Mouse (Mus musculus) midbrain, embryonic 12.5 days (tissue): Measurements from ENCODE around the gene Pcnt. TPM values are rescaled to one million over a fixed set of nuclear protein-coding genes. Genes with fewer than 3 reads are reported as not detected.

Source experiments
- ATAC-seq: fragments of 200-750 bp; cut with Nextera tagmentation; 2 replicates; pipeline ENCODE4 v1.8.0; 2017; ENCODE audit warnings: low read depth, moderate TSS enrichment, moderate library complexity; ENCODE audit not compliant: low FRiP score
- H3K27ac ChIP-seq: fragments of 300-500 bp; sonication (generic); replicated peaks from 2 replicates; pipeline ENCODE4 v1.5.1; 2016; ENCODE audit warnings: mild to moderate bottlenecking
- H3K27me3 ChIP-seq: fragments of 300-500 bp; sonication (generic); 2 replicates; pipeline ENCODE4 v1.6.1; 2016; ENCODE audit warnings: mild to moderate bottlenecking
- H3K36me3 ChIP-seq: fragments of 300-500 bp; sonication (generic); 2 replicates; pipeline ENCODE4 v1.6.1; 2016
- H3K4me1 ChIP-seq: fragments of 300-500 bp; sonication (generic); 2 replicates; pipeline ENCODE4 v1.6.1; 2016
- H3K4me2 ChIP-seq: fragments of 300-500 bp; sonication (generic); replicated peaks from 2 replicates; pipeline ENCODE4 v1.6.1; 2016; ENCODE audit warnings: mild to moderate bottlenecking, moderate library complexity
- H3K4me3 ChIP-seq: fragments of 300-500 bp; sonication (generic); 2 replicates; pipeline ENCODE4 v1.5.1; 2016; ENCODE audit warnings: mild to moderate bottlenecking
- H3K9ac ChIP-seq: fragments of 300-500 bp; sonication (generic); replicated peaks from 2 replicates; pipeline ENCODE4 v1.6.1; 2016; ENCODE audit warnings: mild to moderate bottlenecking, moderate library complexity
- H3K9me3 ChIP-seq: fragments of 300-500 bp; sonication (generic); 2 replicates; pipeline ENCODE4 v1.6.1; 2016; ENCODE audit warnings: mild to moderate bottlenecking
- WGBS: fragments of 180-500 bp; shearing (Covaris S2); methylation state at CpG from one replicate; pipeline ENCODE4 v1.1.7; 2016; 5-methylcytosine and 5-hydroxymethylcytosine counted together
- polyA plus RNA-seq: library from polyadenylated mRNA; unstranded; fragments of >200 nt; fragmentation: Nextera tagmentation; extraction: Ambion mirVana; gene quantifications from 2 replicates; pipeline ENCODE4 v1.2.1, GENCODE M21; 2016

Gene Pcnt
- polyA plus RNA-seq: 18.3 and 19.7 TPM in 2 replicates

- peaks cover 20% of the 10 kb centered on the region for H3K4me1 ChIP-seq
- ATAC-seq: peak; percentile 99
- H3K27me3 ChIP-seq: no peaks in the 10 kb centered on the region; the same call in 1 of the 2 replicates
- peak within 1 kb of the TSS; percentile 90 for H3K27ac ChIP-seq
- peak within 1 kb of the TSS; percentile 89 for H3K4me3 ChIP-seq
- no peaks in the 10 kb centered on the region for H3K9me3 ChIP-seq
- H3K4me2 ChIP-seq: peak within 1 kb of the TSS; percentile 77
- WGBS: under 1% methylated on average over 78 of the region's 78 CpGs
- peaks cover 30% of the 10 kb centered on the region for H3K36me3 ChIP-seq
- peak within 1 kb of the TSS; percentile 77 for H3K9ac ChIP-seq
Measured at GRCm38 (mm10) chr10:76442178-76443088, at the start of gene Pcnt. Pcnt (minus strand) TSS chr10:76442786.

GRCm38 (mm10) chr10:76489205-76489604, 46.6 kb upstream of the Pcnt start:
- H3K36me3 ChIP-seq: peaks cover 94% of the 10 kb centered on the region
- H3K9me3 ChIP-seq: no peaks in the 10 kb centered on the region
- no peak overlapping the region for H3K4me3 ChIP-seq
- ATAC-seq: no peak
- H3K4me2 ChIP-seq: no peak overlapping the region
- no peak overlapping the region for H3K9ac ChIP-seq
- H3K27ac ChIP-seq: no peak overlapping the region
- no peaks in the 10 kb centered on the region for H3K27me3 ChIP-seq
- WGBS: 96% methylated on average over 15 of the region's 15 CpGs
- no peaks in the 10 kb centered on the region for H3K4me1 ChIP-seq

- WGBS: 98% methylated on average over 8 of the region's 8 CpGs
- Histone ChIP-seq H3K9me3 (no peaks in the 10 kb centered on the region), H3K27me3 (no peaks in the 10 kb centered on the region), H3K4me1 (no peaks in the 10 kb centered on the region), H3K36me3 (peaks cover 94% of the 10 kb centered on the region), H3K4me2 (no peak overlapping the region), H3K9ac (no peak overlapping the region), H3K4me3 (no peak overlapping the region), H3K27ac (no peak overlapping the region)
- ATAC-seq: no peak
Measured at GRCm38 (mm10) chr10:76488265-76488664, 45.7 kb upstream of the Pcnt start.

GRCm38 (mm10) chr10:76486302-76486701, 43.7 kb upstream of the Pcnt start:
- H3K27me3 ChIP-seq: no peaks in the 10 kb centered on the region
- H3K9me3 ChIP-seq: no peaks in the 10 kb centered on the region
- no peak overlapping the region for H3K4me2 ChIP-seq
- H3K36me3 ChIP-seq: peaks cover 98% of the 10 kb centered on the region
- no peaks in the 10 kb centered on the region for H3K4me1 ChIP-seq
- ATAC-seq: no peak
- H3K27ac ChIP-seq: no peak overlapping the region
- 95% methylated on average over 2 of the region's 2 CpGs for WGBS
- no peak overlapping the region for H3K4me3 ChIP-seq
- no peak overlapping the region for H3K9ac ChIP-seq

GRCm38 (mm10) chr10:76481480-76481879, 38.9 kb upstream of the Pcnt start:
- Histone ChIP-seq H3K27ac (no peak overlapping the region), H3K27me3 (no peaks in the 10 kb centered on the region), H3K9ac (no peak overlapping the region), H3K4me2 (no peak overlapping the region), H3K36me3 (peaks cover 97% of the 10 kb centered on the region), H3K9me3 (no peaks in the 10 kb centered on the region), H3K4me1 (no peaks in the 10 kb centered on the region), H3K4me3 (no peak overlapping the region)
- no peak for ATAC-seq
- 95% methylated on average over 6 of the region's 6 CpGs for WGBS

- Histone ChIP-seq H3K36me3 (peaks cover 97% of the 10 kb centered on the region), H3K9ac (no peak overlapping the region), H3K4me2 (no peak overlapping the region), H3K4me1 (no peaks in the 10 kb centered on the region), H3K27me3 (no peaks in the 10 kb centered on the region), H3K4me3 (no peak overlapping the region), H3K27ac (no peak overlapping the region), H3K9me3 (no peaks in the 10 kb centered on the region)
- ATAC-seq: no peak
- 92% methylated on average over 13 of the region's 13 CpGs for WGBS
Measured at GRCm38 (mm10) chr10:76480851-76481250, 38.3 kb upstream of the Pcnt start.

GRCm38 (mm10) chr10:76473759-76474158, 31.2 kb upstream of the Pcnt start:
- H3K36me3 ChIP-seq: peaks cover 76% of the 10 kb centered on the region
- H3K27me3 ChIP-seq: no peaks in the 10 kb centered on the region
- H3K4me3 ChIP-seq: no peak overlapping the region
- no peak for ATAC-seq
- peaks cover 8% of the 10 kb centered on the region for H3K4me1 ChIP-seq
- H3K9ac ChIP-seq: no peak overlapping the region; the same call in 1 of the 2 replicates
- 91% methylated on average over 5 of the region's 5 CpGs for WGBS
- no peak overlapping the region for H3K27ac ChIP-seq
- H3K9me3 ChIP-seq: no peaks in the 10 kb centered on the region
- no peak overlapping the region for H3K4me2 ChIP-seq

- no peaks in the 10 kb centered on the region for H3K9me3 ChIP-seq
- peaks cover 10% of the 10 kb centered on the region for H3K4me1 ChIP-seq
- H3K27me3 ChIP-seq: no peaks in the 10 kb centered on the region
- H3K4me2 ChIP-seq: peak within 1 kb of the TSS; percentile 55
- WGBS: 2% methylated on average over 55 of the region's 55 CpGs
- H3K36me3 ChIP-seq: peaks cover 40% of the 10 kb centered on the region
- H3K9ac ChIP-seq: peak within 1 kb of the TSS; percentile 71
- ATAC-seq: peak; percentile 98
- peak within 1 kb of the TSS; percentile 57 for H3K4me3 ChIP-seq
- H3K27ac ChIP-seq: peak within 1 kb of the TSS; percentile 87
Measured at GRCm38 (mm10) chr10:76468203-76469162, 25.9 kb upstream of the Pcnt start, which contains the start of the genes Mcm3ap and Ybey. Mcm3ap (plus strand) TSS chr10:76468927. Ybey (minus strand) TSS chr10:76469114.

- Histone ChIP-seq H3K27me3 (no peaks in the 10 kb centered on the region), H3K4me2 (no peak overlapping the region), H3K27ac (no peak overlapping the region), H3K4me1 (no peaks in the 10 kb centered on the region), H3K9ac (no peak overlapping the region), H3K9me3 (no peaks in the 10 kb centered on the region; the same call in 1 of the 2 replicates), H3K4me3 (no peak overlapping the region), H3K36me3 (peaks cover 21% of the 10 kb centered on the region; the same call in 1 of the 2 replicates)
- 89% methylated on average over 6 of the region's 6 CpGs for whole genome bisulfite sequencing
- ATAC-seq: no peak
Measured at GRCm38 (mm10) chr10:76462721-76463120, 20.1 kb upstream of the Pcnt start.

- no peak overlapping the region for H3K27ac ChIP-seq
- H3K4me2 ChIP-seq: no peak overlapping the region
- H3K4me1 ChIP-seq: no peaks in the 10 kb centered on the region
- peaks cover 21% of the 10 kb centered on the region; the same call in 1 of the 2 replicates for H3K36me3 ChIP-seq
- ATAC-seq: no peak
- no peak overlapping the region for H3K4me3 ChIP-seq
- H3K9ac ChIP-seq: no peak overlapping the region
- no peaks in the 10 kb centered on the region for H3K27me3 ChIP-seq
- H3K9me3 ChIP-seq: no peaks in the 10 kb centered on the region; the same call in 1 of the 2 replicates
- WGBS: 88% methylated on average over 7 of the region's 7 CpGs
Measured at GRCm38 (mm10) chr10:76462312-76462711, 19.7 kb upstream of the Pcnt start.

- Histone ChIP-seq H3K9ac (no peak overlapping the region), H3K4me2 (no peak overlapping the region), H3K27ac (no peak overlapping the region), H3K27me3 (no peaks in the 10 kb centered on the region), H3K36me3 (peaks cover 21% of the 10 kb centered on the region; the same call in 1 of the 2 replicates), H3K4me1 (no peaks in the 10 kb centered on the region), H3K4me3 (no peak overlapping the region), H3K9me3 (no peaks in the 10 kb centered on the region; the same call in 1 of the 2 replicates)
- 91% methylated on average over 1 of the region's 1 CpGs for WGBS
- no peak for ATAC-seq
Measured at GRCm38 (mm10) chr10:76461255-76461654, 18.7 kb upstream of the Pcnt start.
